Mouse (Mus musculus) E14TG2a.4 (cell line): ENCODE results near the gene Mtx1.

Experiments used
- CTCF ChIP-seq: conservative IDR thresholded peaks from 2 replicates; pipeline ENCODE4 v1.5.1; 2014; ENCODE audit warnings: low read length
- NANOG ChIP-seq: IDR thresholded peaks from 2 replicates; pipeline ENCODE4 v1.6.1; 2014; ENCODE audit warnings: borderline replicate concordance, low read length, mixed read lengths
- POU5F1 ChIP-seq: IDR thresholded peaks from 2 replicates; pipeline ENCODE4 v1.6.1; 2014; ENCODE audit warnings: low read length, borderline replicate concordance

GRCm38 (mm10) chr3:89230561-89230960 lies 3.7 kb upstream of the Mtx1 start:
- TF ChIP-seq CTCF (no peak), NANOG (no peak), POU5F1 (no peak)
